Mouse (Mus musculus): ENCODE measurements around the gene Tasp1.

GRCm38 (mm10) chr2:139891405-139892089 lies 175.1 kb downstream of the Tasp1 start:
- TF ChIP-seq SIN3A (IDR thresholded peaks at IDR 0.05; ENCODE audit: low read length) (no peak), JUND (IDR thresholded peaks at IDR 0.05; ENCODE audit: low read depth, low read length) (no peak), GABPA (IDR thresholded peaks at IDR 0.05; ENCODE audit: low read depth, low read length) (no peak), EP300 (IDR thresholded peaks at IDR 0.05; ENCODE audit: low read depth in 1 of 2, low read length in 2 of 2) (no peak), GATA1 (IDR thresholded peaks at IDR 0.05; ENCODE audit: low read depth, low read length) (no peak), E2F4 (IDR thresholded peaks at IDR 0.05; ENCODE audit: borderline replicate concordance, low read depth, low read length) (no peak), USF1 (IDR thresholded peaks at IDR 0.05; ENCODE audit: low read depth, low read length) (no peak), CTCF (IDR thresholded peaks at IDR 0.05 in 2 of 3, conservative IDR thresholded peaks at IDR 0.05 in 1 of 3; ENCODE audit: control insufficient read depth in 1 of 3, insufficient read depth in 1 of 3, low read depth in 2 of 3, low read length in 3 of 3, poor library complexity in 1 of 3, severe bottlenecking in 1 of 3) (no peak), CHD2 (IDR thresholded peaks at IDR 0.05; ENCODE audit: low read length) (no peak), POLR2A (IDR thresholded peaks at IDR 0.05; ENCODE audit: control insufficient read depth in 1 of 2, insufficient read depth in 1 of 2, low read depth in 1 of 2, low read length in 2 of 2, poor library complexity in 1 of 2) (no peak), MAX (IDR thresholded peaks at IDR 0.05; ENCODE audit: low read length) (no peak), MEF2A (IDR thresholded peaks at IDR 0.05; ENCODE audit: extremely low read depth, insufficient replicate concordance, low read depth, low read length, poor library complexity, severe bottlenecking) (no peak), ZC3H11A (IDR thresholded peaks at IDR 0.05; ENCODE audit: low read depth, low read length) (no peak), TBP (IDR thresholded peaks at IDR 0.05; ENCODE audit: low read depth, low read length) (no peak)
